Mouse (Mus musculus): ENCODE measurements around the gene Stat2. TPM values are rescaled to one million over a fixed set of nuclear protein-coding genes. Genes with fewer than 3 reads are reported as not detected.
"Not testable (repeated sequence)": the region's sequence is repeated elsewhere in the genome, so short reads cannot be mapped to it uniquely, and the experiment has no call there.

Stat2 gene
- total RNA-seq, 2 experiments from 2014 or later = 28.2 to 29.9 TPM

GRCm38 (mm10) chr10:128256328-128256727 is 14.0 kb upstream of the Stat2 start:
- DNase-seq (ENCODE audit: low spot score in 2 of 2) = peak; percentile 15 to 21

- DNase-seq (ENCODE audit: low spot score in 2 of 2) = no peak
These were observed 11.4 kb upstream of the Stat2 start for GRCm38 (mm10) chr10:128258953-128259352.

GRCm38 (mm10) chr10:128259946-128260345 is 10.4 kb upstream of the Stat2 start:
- no peak for DNase-seq (ENCODE audit: low spot score in 2 of 2)

- not testable (repeated sequence) for DNase-seq (ENCODE audit: low spot score in 2 of 2)
These were observed 10.0 kb upstream of the Stat2 start for GRCm38 (mm10) chr10:128260376-128260775.

GRCm38 (mm10) chr10:128262300-128262699 is 8.1 kb upstream of the Stat2 start:
- no peak for DNase-seq (ENCODE audit: low spot score in 2 of 2)

- peak in 1 of 2 experiments; percentile 27 for DNase-seq (ENCODE audit: low spot score in 2 of 2)
These were observed 6.7 kb upstream of the Stat2 start for GRCm38 (mm10) chr10:128263393-128264310.

GRCm38 (mm10) chr10:128268371-128268770 is 2.0 kb upstream of the Stat2 start, which contains the start of gene Apof:
Apof (plus strand) TSS chr10:128268671.
- DNase-seq (ENCODE audit: low spot score in 2 of 2) = no peak

GRCm38 (mm10) chr10:128269206-128269910 is 1.0 kb upstream of the Stat2 start:
- no peak for DNase-seq (ENCODE audit: low spot score in 2 of 2)

GRCm38 (mm10) chr10:128270866-128271265 is 507 bp downstream of the Stat2 start:
- DNase-seq (ENCODE audit: low spot score in 2 of 2) = no peak

GRCm38 (mm10) chr10:128271883-128272282 is 1.5 kb downstream of the Stat2 start:
- DNase-seq (ENCODE audit: low spot score in 2 of 2) = no peak

GRCm38 (mm10) chr10:128272819-128273439 is 2.6 kb downstream of the Stat2 start:
- DNase-seq (ENCODE audit: low spot score in 2 of 2) = not testable (repeated sequence)

GRCm38 (mm10) chr10:128275374-128275773 is 5.0 kb downstream of the Stat2 start:
- DNase-seq (ENCODE audit: low spot score in 2 of 2) = not testable (repeated sequence)

GRCm38 (mm10) chr10:128278158-128278557 is 7.8 kb downstream of the Stat2 start:
- no peak for DNase-seq (ENCODE audit: low spot score in 2 of 2)

GRCm38 (mm10) chr10:128280943-128281342 is 10.6 kb downstream of the Stat2 start:
- DNase-seq (ENCODE audit: low spot score in 2 of 2) = no peak

- no peak for DNase-seq (ENCODE audit: low spot score in 2 of 2)
These were observed 11.3 kb downstream of the Stat2 start for GRCm38 (mm10) chr10:128281682-128282081.

- no peak for DNase-seq (ENCODE audit: low spot score in 2 of 2)
These were observed 12.6 kb downstream of the Stat2 start for GRCm38 (mm10) chr10:128282886-128283450.

GRCm38 (mm10) chr10:128283604-128284579 is 13.5 kb downstream of the Stat2 start:
- peak; percentile 61 to 66 for DNase-seq (ENCODE audit: low spot score in 2 of 2)

GRCm38 (mm10) chr10:128290594-128290993 is 20.2 kb downstream of the Stat2 start:
- DNase-seq (ENCODE audit: low spot score in 2 of 2) = not testable (repeated sequence)

GRCm38 (mm10) chr10:128296370-128297090 is 26.2 kb downstream of the Stat2 start:
- no peak for DNase-seq (ENCODE audit: low spot score in 2 of 2)

Data from left cerebral cortex, adult 18-20 months (tissue).